ENCODE assay signal across 16 mouse cellular contexts in the genomic region with DNA sequence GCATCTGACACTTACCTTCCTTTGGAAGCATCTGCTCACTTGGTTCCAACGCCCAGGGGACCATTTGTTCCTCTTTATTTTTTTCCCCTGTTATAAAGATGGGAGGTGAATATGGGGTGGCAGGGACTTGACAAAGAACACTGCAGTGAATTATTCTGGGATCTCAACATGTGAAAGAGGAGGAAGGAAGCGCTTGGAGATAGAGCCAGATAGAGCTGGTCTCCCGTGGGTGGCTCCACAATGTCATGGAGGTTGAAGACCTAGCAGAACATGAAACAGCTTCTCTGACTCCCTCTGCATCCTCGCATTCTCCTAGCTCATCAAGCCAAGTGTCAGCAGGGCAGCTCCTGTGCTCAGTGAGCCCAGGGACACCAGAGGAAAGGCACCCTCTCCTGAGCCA.
"Had no signal": no experiment of that assay in that cellular context is flagged by ENCODE, and none has a peak within 500 bp of the region (broad histone marks: within the 10 kb centered on the region; RNA-seq: fewer than 3 reads in every experiment).

No protein-coding gene starts in this region.

- H3K4me2 ChIP-seq: limb, embryonic 15.5 days; liver, embryonic 12.5 days; lung, embryonic 14.5 days; neural tube, embryonic 15.5 days had no signal

- H3K9ac ChIP-seq: limb, embryonic 15.5 days; liver, embryonic 12.5 days; lung, embryonic 14.5 days; neural tube, embryonic 15.5 days had no signal

- ATAC-seq: liver, embryonic 12.5 days had no signal

- H3K27me3 ChIP-seq: limb, embryonic 15.5 days; liver, embryonic 12.5 days; neural tube, embryonic 15.5 days had no signal

- H3K27ac ChIP-seq: kidney, postnatal 0 days; limb, embryonic 15.5 days; liver, embryonic 12.5 days; midbrain, embryonic 10.5 days; neural tube, embryonic 15.5 days had no signal

- H3K4me3 ChIP-seq: limb, embryonic 15.5 days; liver, embryonic 12.5 days; midbrain, embryonic 10.5 days; myocyte; neural tube, embryonic 15.5 days had no signal

- H3K9me3 ChIP-seq: limb, embryonic 15.5 days; liver, embryonic 12.5 days; midbrain, embryonic 10.5 days; neural tube, embryonic 15.5 days had no signal

- DNase-seq: kidney, adult 11 months; kidney, adult 9 months; kidney, postnatal 36 days; layer of hippocampus, postnatal 36 days; lung, embryonic 14.5 days; lung, postnatal 10 days; lung, postnatal 4 days; midbrain, embryonic 14.5 days; right cerebral cortex, postnatal 14 days; thymus, postnatal 4 days had no signal

- H3K36me3 ChIP-seq: limb, embryonic 15.5 days; liver, embryonic 12.5 days; midbrain, embryonic 10.5 days; neural tube, embryonic 15.5 days had no signal

- H3K4me1 ChIP-seq: limb, embryonic 15.5 days; liver, embryonic 12.5 days; neural tube, embryonic 15.5 days had no signal
